Mouse (Mus musculus): ENCODE results near the gene Pbxip1.

Gene Pbxip1

GRCm38 (mm10) chr3:89435041-89435440 is 1.5 kb upstream of the Pbxip1 start:
- no peak for DNase-seq

DNA sequence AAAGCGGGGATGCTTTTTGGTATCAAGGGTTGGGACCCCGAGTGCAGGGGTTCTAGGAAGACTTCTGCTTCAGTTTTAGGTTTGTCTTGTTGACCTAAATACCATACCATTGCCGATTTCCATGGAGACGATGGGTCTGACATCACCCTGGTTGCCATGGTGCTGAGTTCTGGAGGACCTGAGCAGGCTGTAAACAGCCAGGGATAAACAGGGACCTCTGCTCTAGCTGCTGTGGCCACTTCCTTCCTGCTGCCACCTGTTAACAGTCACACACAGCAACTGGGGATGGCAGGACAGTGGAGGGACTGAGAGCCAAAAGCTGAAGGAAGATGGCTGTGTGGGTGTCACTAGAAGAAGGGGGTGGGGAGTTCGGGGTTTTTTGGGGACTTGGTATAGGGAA is 763 bp downstream of the Pbxip1 start:
- no peak for DNase-seq

DNA sequence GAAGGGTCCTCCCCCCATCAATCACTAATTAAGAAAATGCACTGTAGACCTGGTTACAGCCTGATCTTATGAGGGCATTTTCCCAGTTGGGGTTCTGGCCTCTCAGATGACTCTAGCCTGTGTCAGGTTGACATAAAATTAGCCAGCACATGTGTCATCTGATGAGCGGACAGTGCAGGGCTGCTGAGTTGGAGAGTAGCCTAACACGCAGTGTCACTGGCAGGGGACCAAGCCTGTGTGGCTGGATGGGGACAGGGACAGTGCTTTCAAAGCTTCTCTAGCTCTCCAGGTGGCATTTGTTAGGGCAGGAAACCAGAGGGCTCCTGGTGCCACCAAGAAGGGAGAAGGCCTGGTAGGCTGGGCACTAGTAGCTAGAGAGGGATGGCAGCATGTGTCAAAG is 4.2 kb downstream of the Pbxip1 start:
- no peak for DNase-seq

DNA sequence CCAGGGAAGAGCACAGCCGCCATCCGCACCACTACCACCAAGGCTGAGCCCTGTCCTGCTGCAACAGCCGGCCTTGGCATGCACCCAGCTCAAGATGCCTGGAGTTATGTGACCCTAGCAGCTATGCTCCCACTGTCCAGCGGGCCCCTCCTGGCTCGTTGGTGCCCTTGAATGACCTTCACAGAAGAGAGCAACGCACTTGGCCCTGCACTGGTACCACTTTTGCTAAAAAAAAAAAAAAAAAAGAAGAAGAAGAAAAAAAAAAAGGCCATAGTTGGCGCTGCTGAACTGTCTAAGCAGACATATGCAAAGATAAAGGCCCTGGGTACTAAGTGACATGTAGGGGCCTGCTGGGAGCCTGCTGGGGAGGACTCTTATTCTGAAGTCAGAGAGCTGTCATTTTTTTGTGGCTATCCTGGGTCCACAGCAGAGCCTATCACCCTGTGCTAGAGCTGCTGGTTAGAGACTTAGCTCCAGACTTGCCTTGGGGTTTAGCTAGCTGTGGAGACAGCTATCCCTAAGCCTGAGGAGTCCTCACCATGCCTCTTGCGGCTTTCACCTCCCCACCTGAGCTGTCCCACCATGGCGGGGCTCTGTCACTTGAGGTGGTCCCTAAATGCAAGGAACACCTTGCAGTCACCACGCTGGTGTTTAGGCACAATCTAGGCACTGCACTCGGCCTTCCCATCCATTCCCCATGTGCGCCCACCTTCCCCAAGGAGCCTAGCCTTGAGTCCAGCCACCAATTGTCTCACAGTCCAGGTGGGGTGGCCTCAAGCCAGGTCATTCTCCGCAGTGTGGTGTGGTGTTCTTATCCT is 12.4 kb downstream of the Pbxip1 start:
- DNase-seq, result no peak

GRCm38 (mm10) chr3:89449541-89449940 is 13.0 kb downstream of the Pbxip1 start:
- DNase-seq, result peak; percentile 77

GRCm38 (mm10) chr3:89451916-89452315 is 15.4 kb downstream of the Pbxip1 start:
- no peak for DNase-seq

GRCm38 (mm10) chr3:89454401-89455177 is 18.1 kb downstream of the Pbxip1 start, which contains the start of gene Pmvk:
TSS of gene Pmvk (plus strand) at chr3:89454541.
- no peak for DNase-seq

DNA sequence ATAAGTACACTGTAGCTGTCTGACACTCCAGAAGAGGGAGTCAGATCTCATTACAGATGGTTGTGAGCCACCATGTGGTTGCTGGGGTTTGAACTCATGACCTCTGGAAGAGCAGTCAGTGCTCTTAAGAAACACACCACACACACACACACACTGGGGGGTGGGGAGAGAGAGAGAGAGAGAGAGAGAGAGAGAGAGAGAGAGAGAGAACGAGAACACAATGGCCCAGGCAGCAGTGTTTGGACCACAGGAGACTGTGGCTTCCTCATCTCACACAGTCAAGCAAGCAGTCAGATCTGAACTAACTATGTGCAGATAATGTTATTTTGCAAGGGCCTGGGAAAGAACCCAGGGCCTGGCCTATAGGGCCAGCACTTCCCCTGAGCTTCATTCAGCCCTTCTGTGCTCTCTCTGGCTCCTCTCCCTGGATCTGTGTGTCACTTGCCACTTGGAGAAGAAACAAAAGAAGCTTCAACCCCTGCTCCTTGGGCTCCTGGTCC is 19.3 kb downstream of the Pbxip1 start:
- no peak for DNase-seq

GRCm38 (mm10) chr3:89456726-89457665 is 20.5 kb downstream of the Pbxip1 start:
- peak; percentile 63 for DNase-seq

GRCm38 (mm10) chr3:89458372-89458964 is 22.0 kb downstream of the Pbxip1 start:
- DNase-seq, result no peak

- peak; percentile 94 for DNase-seq
These were observed 22.7 kb downstream of the Pbxip1 start for GRCm38 (mm10) chr3:89458965-89459807.

GRCm38 (mm10) chr3:89468268-89468667 is 31.8 kb downstream of the Pbxip1 start:
- no peak for DNase-seq

- DNase-seq, result no peak
These were observed 35.8 kb downstream of the Pbxip1 start for GRCm38 (mm10) chr3:89472280-89472679.

- no peak for DNase-seq
These were observed 37.3 kb downstream of the Pbxip1 start for GRCm38 (mm10) chr3:89473838-89474237.

DNA sequence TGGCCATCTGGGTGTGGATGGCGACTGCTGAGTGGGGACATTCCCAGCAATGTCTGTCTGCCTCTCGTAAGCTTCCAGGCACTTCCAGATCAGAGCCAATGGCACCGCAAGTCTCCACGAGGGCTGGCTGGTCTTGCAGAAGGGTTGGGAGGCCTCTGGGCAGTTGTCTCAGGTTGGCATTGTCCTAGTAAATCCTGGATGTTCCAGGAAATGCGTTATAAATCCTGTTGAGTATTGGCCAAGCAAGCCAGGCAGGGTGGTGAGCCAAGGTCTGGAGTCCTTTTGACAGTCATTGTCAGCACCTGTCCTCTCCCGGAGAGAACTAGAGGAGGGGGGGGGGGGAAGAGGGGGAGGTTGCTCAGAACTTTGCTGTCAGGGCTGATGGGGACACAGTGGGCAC is 42.5 kb downstream of the Pbxip1 start:
- no peak for DNase-seq

- DNase-seq, result no peak
These were observed 45.0 kb downstream of the Pbxip1 start for GRCm38 (mm10) chr3:89481488-89481887.

DNA sequence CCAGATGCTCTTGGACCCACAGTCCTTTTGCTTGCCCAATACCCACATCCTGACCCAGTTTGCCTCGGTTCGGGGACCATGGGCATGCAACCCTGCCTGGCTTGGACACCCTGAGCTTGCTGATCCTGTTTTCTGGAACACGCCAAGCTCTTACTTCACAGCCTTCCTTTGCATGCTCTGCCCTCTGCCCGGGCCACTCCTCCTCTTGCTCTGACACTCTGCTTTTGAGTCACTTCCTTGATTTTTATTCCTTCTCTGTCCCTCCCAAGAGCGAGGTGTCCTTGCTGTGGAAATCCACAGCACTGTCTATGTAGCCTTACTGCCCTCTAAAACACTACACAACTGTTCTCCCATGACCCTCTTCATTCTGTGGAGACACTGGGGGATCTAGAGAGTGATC is 45.7 kb downstream of the Pbxip1 start:
- DNase-seq, result no peak

GRCm38 (mm10) chr3:89484766-89485524 is 48.4 kb downstream of the Pbxip1 start:
- DNase-seq, result peak; percentile 69

- DNase-seq, result no peak
These were observed 49.6 kb downstream of the Pbxip1 start for GRCm38 (mm10) chr3:89486111-89486510.

- no peak for DNase-seq
These were observed 50.6 kb downstream of the Pbxip1 start for GRCm38 (mm10) chr3:89486916-89487702.
